Mouse (Mus musculus): Measurements from ENCODE around the gene Adgrb2. TPM values are rescaled to one million over a fixed set of nuclear protein-coding genes. Genes with fewer than 3 reads are reported as not detected.
A peak's percentile ranks its signal among the peaks of the same experiment; 100 is the strongest.

Adgrb2 gene
- polyA plus RNA-seq, 1 experiment from 2014 or later = 2.6 TPM

DNA sequence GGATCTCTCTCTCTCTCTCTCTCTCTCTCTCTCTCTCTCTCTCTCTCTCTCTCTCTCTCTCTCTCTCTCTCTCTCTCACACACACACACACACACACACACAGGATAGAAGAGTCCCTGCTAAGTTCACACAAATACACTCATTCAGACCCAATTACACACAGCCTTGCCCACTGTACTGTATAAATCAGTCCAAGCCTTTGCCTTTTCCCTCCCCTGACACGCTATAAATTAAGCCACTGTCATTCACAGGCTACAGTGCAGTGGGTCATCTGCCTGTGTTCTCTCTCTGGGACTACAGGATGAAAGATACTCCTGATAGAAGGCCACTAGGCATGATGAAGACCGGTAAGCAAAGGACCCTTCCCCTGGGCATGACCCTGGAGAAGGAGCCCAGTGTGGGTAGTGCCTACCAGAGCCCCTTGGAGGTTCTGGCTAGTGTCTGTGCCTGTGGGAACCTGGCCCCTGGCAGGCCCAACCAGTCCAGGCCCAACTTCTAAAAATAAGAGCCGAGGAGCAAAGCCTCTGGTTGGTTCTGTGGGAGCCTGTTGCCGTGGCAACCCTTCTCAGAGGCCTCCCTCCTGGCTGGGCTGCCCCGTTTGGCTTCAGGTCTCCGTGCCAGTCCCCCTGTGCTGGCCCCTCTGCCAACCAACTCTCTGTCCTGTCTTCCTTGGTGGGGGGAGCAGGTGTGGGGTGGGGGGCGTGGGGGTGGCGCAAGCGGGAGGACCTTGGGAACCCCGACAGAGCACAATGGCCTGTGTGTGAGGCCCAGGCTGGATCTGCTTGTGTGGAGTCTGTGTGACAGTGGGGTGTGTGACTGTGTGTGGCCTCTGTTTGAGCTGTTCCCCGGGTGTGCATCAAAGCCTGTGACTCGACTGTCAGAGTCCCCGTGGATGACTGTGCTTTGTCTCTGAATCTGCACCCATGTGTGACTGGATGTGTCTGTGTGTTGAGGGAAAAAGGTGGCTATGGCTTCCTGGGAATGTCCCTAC lies 17.4 kb upstream of the Adgrb2 start:
- H3K4me1 ChIP-seq (ENCODE audit: control insufficient read depth in 2 of 2, insufficient read depth in 2 of 2, low read length in 2 of 2) = peaks cover 13 to 18% of the 10 kb centered on the region in 2 experiments
- no peak overlapping the region for H3K4me2 ChIP-seq (ENCODE audit: low read length)
- WGBS = 49% methylated on average over 13 of the region's 13 CpGs
- 0 out of 2 replicates have a peak, but pooled peaks have one; percentile 35 for ATAC-seq (ENCODE audit: insufficient number of reproducible peaks, insufficient read depth, low FRiP score, low read depth)
- H3K9ac ChIP-seq (ENCODE audit: low read length) = no peak overlapping the region
- no peaks in the 10 kb centered on the region for H3K9me3 ChIP-seq (ENCODE audit: control insufficient read depth, low read length)
- no peaks in the 10 kb centered on the region for H3K36me3 ChIP-seq (ENCODE audit: control insufficient read depth, insufficient read depth, low read length)
- H3K27me3 ChIP-seq (ENCODE audit: control insufficient read depth, insufficient read depth, low read length) = no peaks in the 10 kb centered on the region; the same call in 1 of the 2 replicates
- no peak overlapping the region for H3K27ac ChIP-seq (replicated peaks in 1 of 2; ENCODE audit: control insufficient read depth in 1 of 2, insufficient read depth in 1 of 2, low read depth in 2 of 2, low read length in 2 of 2)
- no peak overlapping the region for H3K4me3 ChIP-seq (ENCODE audit: control insufficient read depth in 1 of 2, insufficient read depth in 1 of 2, low read depth in 1 of 2, low read length in 2 of 2)

DNA sequence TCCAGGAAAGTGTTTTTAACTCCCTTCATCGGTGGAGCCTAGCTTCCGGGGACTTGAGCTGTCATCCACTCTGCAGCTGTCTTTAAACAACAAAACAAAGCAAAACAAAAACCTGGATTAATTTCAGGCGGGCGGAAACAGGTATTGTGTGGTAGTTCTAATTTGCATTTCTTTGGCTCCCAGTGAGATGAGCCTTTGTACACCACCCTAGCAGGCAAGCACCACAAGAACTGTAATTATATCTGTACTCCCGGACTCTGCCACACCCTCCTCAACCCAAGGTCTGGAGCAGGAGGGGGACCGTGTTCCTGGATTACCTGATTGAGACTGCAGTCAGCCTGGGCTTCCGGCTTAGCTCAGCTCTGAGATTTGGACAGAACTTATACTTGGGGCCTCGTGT lies 14.5 kb upstream of the Adgrb2 start:
- no peaks in the 10 kb centered on the region for H3K36me3 ChIP-seq (ENCODE audit: control insufficient read depth, insufficient read depth, low read length)
- peaks cover 10 to 13% of the 10 kb centered on the region in 2 experiments; a peak in 3 of 4 replicates for H3K4me1 ChIP-seq (ENCODE audit: control insufficient read depth in 2 of 2, insufficient read depth in 2 of 2, low read length in 2 of 2)
- peaks cover 10% of the 10 kb centered on the region for H3K27me3 ChIP-seq (ENCODE audit: control insufficient read depth, insufficient read depth, low read length)
- H3K9ac ChIP-seq (ENCODE audit: low read length) = no peak overlapping the region
- no peak overlapping the region for H3K27ac ChIP-seq (replicated peaks in 1 of 2; ENCODE audit: control insufficient read depth in 1 of 2, insufficient read depth in 1 of 2, low read depth in 2 of 2, low read length in 2 of 2)
- no peak overlapping the region for H3K4me3 ChIP-seq (ENCODE audit: control insufficient read depth in 1 of 2, insufficient read depth in 1 of 2, low read depth in 1 of 2, low read length in 2 of 2)
- no peak for ATAC-seq (ENCODE audit: insufficient number of reproducible peaks, insufficient read depth, low FRiP score, low read depth)
- H3K9me3 ChIP-seq (ENCODE audit: control insufficient read depth, low read length) = no peaks in the 10 kb centered on the region
- H3K4me2 ChIP-seq (ENCODE audit: low read length) = no peak overlapping the region
- WGBS = 66% methylated on average over 8 of the region's 8 CpGs

DNA sequence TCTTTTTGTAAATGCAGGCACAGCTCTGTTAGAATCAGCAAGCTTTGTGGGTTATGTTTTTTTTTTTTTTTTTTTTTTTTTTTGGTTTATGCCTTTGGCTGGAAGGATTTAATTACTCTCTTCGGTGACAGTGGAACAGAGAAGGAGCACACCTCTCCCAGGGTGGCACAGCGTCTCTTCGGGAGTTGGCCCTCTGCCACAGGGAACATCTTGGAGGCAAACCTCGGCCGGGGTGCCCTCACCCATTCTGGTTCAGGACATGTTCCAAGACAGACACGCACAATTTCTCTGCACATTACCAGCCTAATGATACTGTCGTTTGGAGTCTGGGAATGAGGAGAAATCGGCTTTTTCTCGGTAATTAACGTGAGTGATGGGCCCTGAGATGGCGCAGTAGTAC lies 13.8 kb upstream of the Adgrb2 start:
- Histone ChIP-seq H3K4me2 (ENCODE audit: low read length) (no peak overlapping the region), H3K36me3 (ENCODE audit: control insufficient read depth, insufficient read depth, low read length) (no peaks in the 10 kb centered on the region), H3K27me3 (ENCODE audit: control insufficient read depth, insufficient read depth, low read length) (peaks cover 10% of the 10 kb centered on the region), H3K4me1 (ENCODE audit: control insufficient read depth in 2 of 2, insufficient read depth in 2 of 2, low read length in 2 of 2) (peaks cover 7 to 10% of the 10 kb centered on the region in 2 experiments; a peak in 3 of 4 replicates), H3K27ac (replicated peaks in 1 of 2; ENCODE audit: control insufficient read depth in 1 of 2, insufficient read depth in 1 of 2, low read depth in 2 of 2, low read length in 2 of 2) (no peak overlapping the region), H3K4me3 (ENCODE audit: control insufficient read depth in 1 of 2, insufficient read depth in 1 of 2, low read depth in 1 of 2, low read length in 2 of 2) (no peak overlapping the region), H3K9ac (ENCODE audit: low read length) (no peak overlapping the region), H3K9me3 (ENCODE audit: control insufficient read depth, low read length) (no peaks in the 10 kb centered on the region)
- no peak for ATAC-seq (ENCODE audit: insufficient number of reproducible peaks, insufficient read depth, low FRiP score, low read depth)
- 81% methylated on average over 11 of the region's 11 CpGs for WGBS

DNA sequence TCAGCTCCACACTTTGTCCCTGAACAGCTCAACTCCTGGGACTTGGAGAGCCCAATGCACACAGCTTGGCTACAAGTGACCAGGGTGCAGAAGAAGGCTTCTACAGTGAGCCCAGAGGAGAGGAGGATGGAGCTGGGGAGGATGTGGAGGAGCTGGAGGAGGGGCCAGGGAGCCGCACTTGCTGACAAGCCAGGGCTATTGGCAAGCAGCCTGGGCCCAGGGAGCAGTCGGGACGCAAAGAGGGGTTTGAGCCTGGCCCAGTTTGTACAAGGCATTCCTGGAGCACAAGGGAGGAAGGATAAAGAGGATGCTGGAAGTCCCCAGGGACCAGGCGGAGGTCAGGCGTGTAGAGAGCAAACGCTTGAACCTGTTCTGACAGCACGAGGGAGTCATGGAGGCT lies 12.7 kb upstream of the Adgrb2 start:
- Histone ChIP-seq H3K4me3 (ENCODE audit: control insufficient read depth in 1 of 2, insufficient read depth in 1 of 2, low read depth in 1 of 2, low read length in 2 of 2) (no peak overlapping the region), H3K4me2 (ENCODE audit: low read length) (no peak overlapping the region), H3K9ac (ENCODE audit: low read length) (no peak overlapping the region), H3K4me1 (ENCODE audit: control insufficient read depth in 2 of 2, insufficient read depth in 2 of 2, low read length in 2 of 2) (peaks cover 7 to 10% of the 10 kb centered on the region in 2 experiments; a peak in 3 of 4 replicates), H3K36me3 (ENCODE audit: control insufficient read depth, insufficient read depth, low read length) (no peaks in the 10 kb centered on the region), H3K27me3 (ENCODE audit: control insufficient read depth, insufficient read depth, low read length) (peaks cover 10% of the 10 kb centered on the region), H3K27ac (replicated peaks in 1 of 2; ENCODE audit: control insufficient read depth in 1 of 2, insufficient read depth in 1 of 2, low read depth in 2 of 2, low read length in 2 of 2) (no peak overlapping the region), H3K9me3 (ENCODE audit: control insufficient read depth, low read length) (no peaks in the 10 kb centered on the region)
- ATAC-seq (ENCODE audit: insufficient number of reproducible peaks, insufficient read depth, low FRiP score, low read depth) = no peak
- 29% methylated on average over 7 of the region's 7 CpGs for WGBS

DNA sequence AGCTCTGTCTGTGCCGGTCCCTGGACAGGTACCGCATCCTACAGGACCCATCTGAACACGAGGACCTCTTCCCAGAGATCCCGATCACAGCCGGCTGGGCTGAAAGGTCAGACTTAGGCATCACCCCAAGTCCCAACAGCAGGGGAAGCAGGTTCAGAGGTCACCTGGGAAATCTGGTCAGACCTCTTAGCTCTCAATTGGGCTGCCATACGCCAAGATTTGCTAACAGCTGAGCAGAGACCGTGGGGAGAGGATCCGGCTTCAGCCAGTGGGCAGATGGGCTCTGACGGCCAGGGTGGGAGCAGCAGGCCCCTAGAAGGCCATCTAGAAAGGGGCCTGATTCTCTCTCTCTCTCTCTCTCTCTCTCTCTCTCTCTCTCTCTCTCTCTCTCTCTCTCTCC lies 10.4 kb upstream of the Adgrb2 start:
- no peaks in the 10 kb centered on the region for H3K36me3 ChIP-seq (ENCODE audit: control insufficient read depth, insufficient read depth, low read length)
- H3K4me2 ChIP-seq (ENCODE audit: low read length) = no peak overlapping the region
- H3K9ac ChIP-seq (ENCODE audit: low read length) = no peak overlapping the region
- no peaks in the 10 kb centered on the region for H3K4me1 ChIP-seq (ENCODE audit: control insufficient read depth in 2 of 2, insufficient read depth in 2 of 2, low read length in 2 of 2)
- H3K27me3 ChIP-seq (ENCODE audit: control insufficient read depth, insufficient read depth, low read length) = peaks cover 14% of the 10 kb centered on the region
- 62% methylated on average over 9 of the region's 9 CpGs for WGBS
- no peaks in the 10 kb centered on the region for H3K9me3 ChIP-seq (ENCODE audit: control insufficient read depth, low read length)
- ATAC-seq (ENCODE audit: insufficient number of reproducible peaks, insufficient read depth, low FRiP score, low read depth) = no peak
- H3K4me3 ChIP-seq (ENCODE audit: control insufficient read depth in 1 of 2, insufficient read depth in 1 of 2, low read depth in 1 of 2, low read length in 2 of 2) = no peak overlapping the region
- H3K27ac ChIP-seq (replicated peaks in 1 of 2; ENCODE audit: control insufficient read depth in 1 of 2, insufficient read depth in 1 of 2, low read depth in 2 of 2, low read length in 2 of 2) = no peak overlapping the region

DNA sequence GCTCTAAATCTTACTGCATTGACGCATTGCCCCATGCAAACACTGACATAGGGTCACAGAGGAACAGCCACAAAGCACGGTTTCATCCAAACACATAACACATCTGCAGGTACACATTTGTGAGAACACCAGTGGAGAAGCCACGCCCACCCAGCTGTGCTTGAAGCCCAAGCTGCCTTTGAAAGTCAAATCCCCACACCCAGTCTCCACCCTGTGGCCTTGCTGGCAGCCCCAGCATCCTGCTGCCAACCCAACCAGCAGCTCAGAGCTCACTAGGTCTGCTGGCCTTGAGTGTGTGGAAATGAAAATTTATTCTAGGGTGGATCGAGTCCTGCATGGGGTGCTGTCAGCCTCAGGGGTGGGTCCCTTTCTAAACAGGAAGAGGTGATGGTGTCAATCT lies 7.4 kb upstream of the Adgrb2 start:
- Histone ChIP-seq H3K36me3 (ENCODE audit: control insufficient read depth, insufficient read depth, low read length) (no peaks in the 10 kb centered on the region), H3K27me3 (ENCODE audit: control insufficient read depth, insufficient read depth, low read length) (peaks cover 17% of the 10 kb centered on the region), H3K9me3 (ENCODE audit: control insufficient read depth, low read length) (no peaks in the 10 kb centered on the region), H3K27ac (replicated peaks in 1 of 2; ENCODE audit: control insufficient read depth in 1 of 2, insufficient read depth in 1 of 2, low read depth in 2 of 2, low read length in 2 of 2) (no peak overlapping the region), H3K4me2 (ENCODE audit: low read length) (no peak overlapping the region), H3K9ac (ENCODE audit: low read length) (no peak overlapping the region), H3K4me3 (ENCODE audit: control insufficient read depth in 1 of 2, insufficient read depth in 1 of 2, low read depth in 1 of 2, low read length in 2 of 2) (no peak overlapping the region), H3K4me1 (ENCODE audit: control insufficient read depth in 2 of 2, insufficient read depth in 2 of 2, low read length in 2 of 2) (no peaks in the 10 kb centered on the region)
- ATAC-seq (ENCODE audit: insufficient number of reproducible peaks, insufficient read depth, low FRiP score, low read depth) = no peak
- 55% methylated on average over 4 of the region's 4 CpGs for WGBS

DNA sequence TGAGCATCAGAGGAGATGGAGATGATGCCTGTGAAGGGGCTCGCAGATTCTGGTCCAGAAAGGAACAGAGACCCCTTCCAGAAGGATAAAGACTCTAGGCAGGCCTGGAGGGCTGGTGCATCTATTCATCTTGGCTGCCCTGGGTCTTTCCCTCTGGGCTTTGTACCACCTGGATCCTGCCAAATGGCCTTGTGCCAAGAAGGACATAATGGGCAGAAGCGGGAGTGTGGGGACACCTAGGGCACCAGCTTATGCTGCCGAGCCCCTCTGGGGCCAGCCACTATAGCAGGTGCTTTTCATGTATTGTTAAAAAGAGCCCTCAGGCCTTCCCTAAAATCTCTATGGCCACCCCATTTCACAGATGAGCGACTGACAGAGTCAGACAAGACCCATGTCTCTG lies 6.4 kb upstream of the Adgrb2 start:
- 70% methylated on average over 4 of the region's 4 CpGs for WGBS

More for the DNA sequence above, 6.4 kb upstream of the Adgrb2 start:
- H3K4me2 ChIP-seq (ENCODE audit: low read length) = no peak overlapping the region
- H3K27ac ChIP-seq (replicated peaks in 1 of 2; ENCODE audit: control insufficient read depth in 1 of 2, insufficient read depth in 1 of 2, low read depth in 2 of 2, low read length in 2 of 2) = no peak overlapping the region
- ATAC-seq (ENCODE audit: insufficient number of reproducible peaks, insufficient read depth, low FRiP score, low read depth) = no peak
- H3K9me3 ChIP-seq (ENCODE audit: control insufficient read depth, low read length) = no peaks in the 10 kb centered on the region
- no peaks in the 10 kb centered on the region for H3K36me3 ChIP-seq (ENCODE audit: control insufficient read depth, insufficient read depth, low read length)
- peaks cover 21% of the 10 kb centered on the region for H3K27me3 ChIP-seq (ENCODE audit: control insufficient read depth, insufficient read depth, low read length)
- no peaks in the 10 kb centered on the region; a peak in 1 of 4 replicates for H3K4me1 ChIP-seq (ENCODE audit: control insufficient read depth in 2 of 2, insufficient read depth in 2 of 2, low read length in 2 of 2)
- no peak overlapping the region for H3K9ac ChIP-seq (ENCODE audit: low read length)
- no peak overlapping the region for H3K4me3 ChIP-seq (ENCODE audit: control insufficient read depth in 1 of 2, insufficient read depth in 1 of 2, low read depth in 1 of 2, low read length in 2 of 2)
